In the genomic region with DNA sequence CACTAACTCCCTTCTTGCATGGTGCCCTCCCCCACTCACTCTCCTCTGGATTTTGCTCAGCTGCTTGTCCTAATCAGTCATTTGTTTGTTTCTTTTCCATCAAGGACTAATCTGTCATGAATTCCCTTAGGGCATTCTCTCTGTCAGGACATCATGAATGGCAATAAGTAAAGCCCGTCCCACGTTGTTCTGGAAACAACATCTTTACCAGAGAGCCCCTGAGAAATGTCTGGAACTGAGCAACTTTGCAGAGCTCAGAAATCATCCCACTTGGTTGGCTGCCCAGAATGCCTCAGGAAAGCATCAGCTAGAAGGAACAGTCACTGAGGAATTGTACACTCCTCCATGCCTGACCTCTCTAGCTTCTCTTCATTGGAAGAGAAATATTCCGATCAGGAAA, we compare ENCODE assay signal across 8 mouse cellular contexts. TPM values are rescaled to one million over a fixed set of nuclear protein-coding genes. Genes with fewer than 3 reads are reported as not detected.
DNase-seq lines count a peak whose midpoint lies in the region; ATAC-seq and TF ChIP-seq lines count a peak whose summit lies in the region.

No protein-coding gene starts in this region.

- H3K27me3 ChIP-seq in intestine, embryonic 14.5 days (replicated peaks; ENCODE audit: control insufficient read depth, insufficient read depth, low read length) = no peaks in the 10 kb centered on the region
- no peaks in the 10 kb centered on the region for H3K27me3 ChIP-seq in intestine, postnatal 0 days (replicated peaks; ENCODE audit: control insufficient read depth, insufficient read depth, low read length)
- no peaks in the 10 kb centered on the region for H3K27me3 ChIP-seq in forebrain, embryonic 15.5 days
- no peaks in the 10 kb centered on the region for H3K27me3 ChIP-seq in hindbrain, embryonic 13.5 days

- 0 out of 2 replicates have a peak overlapping the region, but pooled peaks have one; percentile 57 for H3K27ac ChIP-seq in intestine, embryonic 14.5 days (ENCODE audit: low read depth)
- no peak overlapping the region for H3K27ac ChIP-seq in intestine, postnatal 0 days (ENCODE audit: low read depth, low read length)
- peak overlapping the region; percentile 67 for H3K27ac ChIP-seq in forebrain, embryonic 15.5 days (replicated peaks)
- H3K27ac ChIP-seq in hindbrain, embryonic 13.5 days = peak overlapping the region; percentile 26; the same call in 1 of the 2 replicates

- TF ChIP-seq CTCF in intestine, postnatal 0 days (IDR thresholded peaks at IDR 0.05; ENCODE audit: low read depth) = no peak

- 18% methylated on average over 3 of the region's 3 CpGs for WGBS in intestine, embryonic 14.5 days
- WGBS in intestine, postnatal 0 days = 39% methylated on average over 3 of the region's 3 CpGs
- 20% methylated on average over 3 of the region's 3 CpGs for WGBS in forebrain, embryonic 15.5 days
- WGBS in hindbrain, embryonic 13.5 days = 29% methylated on average over 3 of the region's 3 CpGs

- DNase-seq in intestine, embryonic 14.5 days (ENCODE audit: low spot score) = no peak
- peak; percentile 50 for DNase-seq in Muller cell, postnatal 12 days (ENCODE audit: inconsistent ontology term)
- DNase-seq in testis, postnatal 10 days (ENCODE audit: low spot score) = peak; percentile 57
- DNase-seq in urinary bladder, postnatal 36 days (ENCODE audit: low spot score in 2 of 2) = no peak
- no peak for DNase-seq in cerebellum, adult 9-10 months

- peaks cover 14% of the 10 kb centered on the region for H3K4me1 ChIP-seq in intestine, embryonic 14.5 days (replicated peaks; ENCODE audit: control insufficient read depth, insufficient read depth, low read length)
- no peaks in the 10 kb centered on the region for H3K4me1 ChIP-seq in intestine, postnatal 0 days (replicated peaks; ENCODE audit: control insufficient read depth, insufficient read depth, low read length)
- H3K4me1 ChIP-seq in forebrain, embryonic 15.5 days = peaks cover 15% of the 10 kb centered on the region
- H3K4me1 ChIP-seq in hindbrain, embryonic 13.5 days (replicated peaks) = peaks cover 16% of the 10 kb centered on the region

- ATAC-seq in intestine, embryonic 14.5 days (replicated peaks; ENCODE audit: low FRiP score, low TSS enrichment, low read depth) = 0 out of 2 replicates have a peak, but pooled peaks have one; percentile 53
- no peak for ATAC-seq in intestine, postnatal 0 days
- ATAC-seq in forebrain, embryonic 15.5 days (replicated peaks) = peak; percentile 67
- peak; percentile 71 for ATAC-seq in hindbrain, embryonic 13.5 days (ENCODE audit: low FRiP score)

- H3K9ac ChIP-seq in intestine, embryonic 14.5 days (ENCODE audit: low read length) = no peak overlapping the region
- H3K9ac ChIP-seq in intestine, postnatal 0 days (ENCODE audit: low read depth, low read length) = no peak overlapping the region
- H3K9ac ChIP-seq in forebrain, embryonic 15.5 days (replicated peaks) = no peak overlapping the region
- no peak overlapping the region for H3K9ac ChIP-seq in hindbrain, embryonic 13.5 days

- H3K9me3 ChIP-seq in intestine, embryonic 14.5 days (ENCODE audit: control insufficient read depth, low read length) = no peaks in the 10 kb centered on the region
- no peaks in the 10 kb centered on the region for H3K9me3 ChIP-seq in intestine, postnatal 0 days (ENCODE audit: control insufficient read depth)
- no peaks in the 10 kb centered on the region for H3K9me3 ChIP-seq in forebrain, embryonic 15.5 days
- H3K9me3 ChIP-seq in hindbrain, embryonic 13.5 days = no peaks in the 10 kb centered on the region

- H3K4me3 ChIP-seq in intestine, embryonic 14.5 days (ENCODE audit: low read depth, low read length) = no peak overlapping the region
- H3K4me3 ChIP-seq in intestine, postnatal 0 days (ENCODE audit: low read depth, low read length) = no peak overlapping the region
- H3K4me3 ChIP-seq in forebrain, embryonic 15.5 days = no peak overlapping the region
- H3K4me3 ChIP-seq in hindbrain, embryonic 13.5 days = no peak overlapping the region

- peak overlapping the region; percentile 16; the same call in 1 of the 2 replicates for H3K4me2 ChIP-seq in intestine, embryonic 14.5 days (ENCODE audit: low read length)
- H3K4me2 ChIP-seq in intestine, postnatal 0 days (replicated peaks; ENCODE audit: low read depth) = no peak overlapping the region
- H3K4me2 ChIP-seq in forebrain, embryonic 15.5 days (replicated peaks) = peak overlapping the region; percentile 23; the same call in 1 of the 2 replicates
- no peak overlapping the region for H3K4me2 ChIP-seq in hindbrain, embryonic 13.5 days

- no peaks in the 10 kb centered on the region for H3K36me3 ChIP-seq in intestine, embryonic 14.5 days (ENCODE audit: control insufficient read depth, insufficient read depth, low read length)
- no peaks in the 10 kb centered on the region for H3K36me3 ChIP-seq in intestine, postnatal 0 days (ENCODE audit: control insufficient read depth, insufficient read depth)
- no peaks in the 10 kb centered on the region for H3K36me3 ChIP-seq in forebrain, embryonic 15.5 days
- H3K36me3 ChIP-seq in hindbrain, embryonic 13.5 days = no peaks in the 10 kb centered on the region

RNA-seq across cellular contexts. Expression of a gene that starts 55.4 kb away (rescaled TPM):
- polyA plus RNA-seq in intestine, embryonic 14.5 days (2014; fragmentation: Nextera tagmentation; extraction: Ambion mirVana) = 45.0 and 49.0 TPM in 2 replicates
- 21.5 and 21.8 TPM in 2 replicates for polyA plus RNA-seq in intestine, postnatal 0 days (2015; fragmentation: Nextera tagmentation; extraction: Ambion mirVana)
- polyA plus RNA-seq in forebrain, embryonic 15.5 days (2015; fragmentation: Nextera tagmentation; extraction: Ambion mirVana) = 55.0 and 60.0 TPM in 2 replicates
- 64.5 and 66.6 TPM in 2 replicates for polyA plus RNA-seq in hindbrain, embryonic 13.5 days (2015; fragmentation: Nextera tagmentation; extraction: Ambion mirVana)

Comparison
In these comparisons a context has a peak if more than half of its experiments do, and no peak if none do; other contexts are left out.
1. H3K4me2 ChIP-seq: peak in intestine, embryonic 14.5 days (single experiment) and forebrain, embryonic 15.5 days (single experiment); none in intestine, postnatal 0 days (single experiment) and hindbrain, embryonic 13.5 days (single experiment).
2. DNase-seq: peak in Muller cell, postnatal 12 days (single experiment) and testis, postnatal 10 days (single experiment); none in intestine, embryonic 14.5 days (single experiment), urinary bladder, postnatal 36 days (0 of 2) and cerebellum, adult 9-10 months (single experiment).